Mouse (Mus musculus) limb, embryonic 14.5 days (tissue): Measurements from ENCODE around the gene Gm7075. TPM values are rescaled to one million over a fixed set of nuclear protein-coding genes. Genes with fewer than 3 reads are reported as not detected.

Experiments used
- ATAC-seq: fragments of 200-750 bp; cut with Nextera tagmentation; 2 replicates; pipeline ENCODE4 v1.8.0; 2017; ENCODE audit warnings: low read depth, moderate number of reproducible peaks, moderate TSS enrichment; ENCODE audit not compliant: low FRiP score
- DNase-seq: peaks from one replicate; pipeline ENCODE4 v3.0.0-alpha.2; 2015; ENCODE audit warnings: low spot score
- H3K27ac ChIP-seq: fragments of 300-500 bp; sonication (generic); replicated peaks from 2 replicates; pipeline ENCODE4 v1.5.1; 2014; ENCODE audit warnings: low read depth, mild to moderate bottlenecking, low read length, moderate library complexity, mixed read lengths
- H3K27me3 ChIP-seq: fragments of 300-500 bp; sonication (generic); 2 replicates; pipeline ENCODE4 v1.6.1; 2014; ENCODE audit warnings: low read length, mixed read lengths; ENCODE audit not compliant: control insufficient read depth, insufficient read depth
- H3K36me3 ChIP-seq: fragments of 300-500 bp; sonication (generic); 2 replicates; pipeline ENCODE4 v1.6.1; 2014; ENCODE audit warnings: mild to moderate bottlenecking, low read length, moderate library complexity, mixed read lengths; ENCODE audit not compliant: control insufficient read depth, insufficient read depth
- H3K4me1 ChIP-seq: fragments of 300-500 bp; sonication (generic); 2 replicates; pipeline ENCODE4 v1.6.1; 2014; ENCODE audit warnings: antibody characterized with exemption, low read length, mixed read lengths; ENCODE audit not compliant: control insufficient read depth, insufficient read depth
- H3K4me2 ChIP-seq: fragments of 300-500 bp; sonication (generic); replicated peaks from 2 replicates; pipeline ENCODE4 v1.6.1; 2014; ENCODE audit warnings: low read depth, mild to moderate bottlenecking, low read length, moderate library complexity; ENCODE audit not compliant: severe bottlenecking
- H3K4me3 ChIP-seq: fragments of 300-500 bp; sonication (generic); replicated peaks from 2 replicates; pipeline ENCODE4 v1.5.1; 2014; ENCODE audit warnings: low read length
- H3K9ac ChIP-seq: fragments of 300-500 bp; sonication (generic); 2 replicates; pipeline ENCODE4 v1.6.1; 2014; ENCODE audit warnings: mild to moderate bottlenecking, low read depth, low read length, moderate library complexity; ENCODE audit not compliant: severe bottlenecking
- H3K9me3 ChIP-seq: fragments of 300-500 bp; sonication (generic); 2 replicates; pipeline ENCODE4 v1.6.1; 2016; ENCODE audit warnings: low read length; ENCODE audit not compliant: control insufficient read depth
- POLR2A ChIP-seq: fragments of 200-500 bp; IDR thresholded peaks from 2 replicates; pipeline ENCODE4 v1.8.0; 2012; ENCODE audit warnings: inconsistent platforms, mild to moderate bottlenecking, moderate library complexity, borderline replicate concordance; ENCODE audit not compliant: insufficient read depth, insufficient read length; ENCODE audit errors: extremely low read depth
- WGBS: fragments of 180-500 bp; shearing (Covaris S2); extraction: QIAGEN DNeasy Blood & Tissue Kit; methylation state at CpG from one replicate; pipeline ENCODE4 v1.1.7; 2014; 5-methylcytosine and 5-hydroxymethylcytosine counted together
- polyA plus RNA-seq, 2 experiments: library from polyadenylated mRNA; depleted of rRNA in 1 of 2; stranded (reverse) in 1 of 2; unstranded in 1 of 2; fragments of >200 nt; fragmentation: Nextera tagmentation in 1 of 2; extraction: Ambion mirVana in 1 of 2; gene quantifications; 2 replicates each; pipeline versions ENCODE4 v1.2.1 to v1.2.3; 2012 to 2014

Gm7075 gene
- polyA plus RNA-seq, 2 experiments, result 0.21 TPM; not detected in 1

DNA sequence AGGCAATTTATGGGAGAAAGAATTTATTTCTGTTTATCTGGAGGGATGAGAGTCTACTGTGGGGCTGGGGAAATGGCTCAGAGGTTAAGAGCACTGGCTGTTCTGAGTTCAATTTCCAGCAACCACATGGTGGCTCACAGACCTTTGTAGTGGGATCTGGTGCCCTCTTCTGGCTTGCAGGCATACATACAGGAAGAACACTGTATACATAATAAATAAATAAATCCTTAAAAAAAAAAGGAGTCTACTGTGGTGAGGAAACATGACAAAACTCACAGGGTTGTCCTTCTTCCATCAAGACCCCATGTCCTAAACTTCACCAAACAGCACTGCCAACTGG is 2.9 kb upstream of the Gm7075 start:
- no peak for TF ChIP-seq POLR2A
- Histone ChIP-seq H3K9ac (no peak overlapping the region), H3K4me3 (no peak overlapping the region), H3K27me3 (no peaks in the 10 kb centered on the region), H3K9me3 (no peaks in the 10 kb centered on the region), H3K4me1 (no peaks in the 10 kb centered on the region), H3K36me3 (no peaks in the 10 kb centered on the region), H3K27ac (no peak overlapping the region), H3K4me2 (no peak overlapping the region)
- ATAC-seq (no peak), DNase-seq (no peak)

DNA sequence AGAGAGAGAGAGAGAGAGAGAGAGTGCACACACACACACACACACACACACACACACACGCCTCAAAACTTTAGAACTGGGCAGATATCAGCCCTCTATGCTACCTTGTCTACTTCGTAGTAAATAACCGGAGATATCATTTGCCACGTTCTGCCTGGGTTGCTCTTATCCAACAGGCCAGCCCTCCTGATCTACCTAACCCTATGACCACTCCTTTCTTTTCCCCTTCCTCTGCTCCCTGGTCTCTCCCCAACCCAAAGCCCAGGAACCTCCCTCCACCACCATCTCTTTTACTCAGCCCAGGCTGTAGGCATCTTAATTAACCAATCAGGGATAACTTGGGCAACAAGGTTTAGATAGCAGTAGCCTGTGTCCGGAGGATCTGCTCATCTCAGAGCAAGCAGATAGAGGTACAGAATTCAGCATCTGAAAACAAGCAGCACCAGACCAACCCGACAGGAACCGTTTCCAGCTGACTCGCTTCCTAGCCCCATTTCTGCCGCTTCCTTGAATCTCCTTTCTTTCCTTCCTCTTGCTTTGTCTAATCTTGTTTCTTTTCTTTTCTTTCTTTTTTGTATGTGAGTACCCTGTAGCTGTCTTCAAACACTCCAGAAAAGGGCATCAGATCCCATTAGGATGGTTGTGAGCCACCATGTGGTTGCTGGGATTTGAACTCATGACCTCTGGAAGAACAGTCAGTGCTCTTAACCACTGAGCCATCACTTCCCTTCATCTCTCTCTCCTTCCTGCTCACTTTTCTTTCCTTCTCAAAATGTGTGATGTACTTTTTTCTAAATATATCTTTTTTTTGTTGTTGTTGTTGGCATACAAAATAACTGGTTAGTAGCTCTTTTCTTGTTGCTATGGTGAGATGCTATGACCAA is 2.2 kb upstream of the Gm7075 start:
- Histone ChIP-seq H3K4me1 (no peaks in the 10 kb centered on the region), H3K27ac (no peak overlapping the region), H3K9ac (no peak overlapping the region), H3K4me2 (no peak overlapping the region), H3K36me3 (no peaks in the 10 kb centered on the region), H3K4me3 (no peak overlapping the region), H3K27me3 (no peaks in the 10 kb centered on the region), H3K9me3 (no peaks in the 10 kb centered on the region)
- ATAC-seq (no peak), DNase-seq (no peak)
- 86% methylated on average over 9 of the region's 9 CpGs for WGBS
- no peak for TF ChIP-seq POLR2A

DNA sequence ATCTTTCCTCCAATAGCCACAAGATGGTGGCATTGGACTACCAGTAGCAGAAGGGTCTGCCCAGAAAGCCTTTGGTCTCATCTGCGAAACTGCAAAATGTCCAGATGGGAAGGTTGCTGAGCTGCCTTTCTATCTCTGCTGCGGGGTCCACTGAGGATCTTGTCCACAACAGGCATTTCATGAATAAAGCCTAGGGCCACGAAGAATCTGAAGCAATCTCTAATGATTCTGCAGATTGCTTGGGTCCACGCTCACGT is 1.1 kb upstream of the Gm7075 start:
- H3K9me3 ChIP-seq, result no peaks in the 10 kb centered on the region
- no peaks in the 10 kb centered on the region for H3K4me1 ChIP-seq
- WGBS, result 87% methylated on average over 5 of the region's 5 CpGs
- no peak for TF ChIP-seq POLR2A
- no peak for ATAC-seq
- no peak for DNase-seq
- H3K36me3 ChIP-seq, result no peaks in the 10 kb centered on the region
- H3K4me2 ChIP-seq, result no peak overlapping the region
- no peak overlapping the region for H3K9ac ChIP-seq
- no peaks in the 10 kb centered on the region for H3K27me3 ChIP-seq
- no peak overlapping the region for H3K4me3 ChIP-seq
- no peak overlapping the region for H3K27ac ChIP-seq

DNA sequence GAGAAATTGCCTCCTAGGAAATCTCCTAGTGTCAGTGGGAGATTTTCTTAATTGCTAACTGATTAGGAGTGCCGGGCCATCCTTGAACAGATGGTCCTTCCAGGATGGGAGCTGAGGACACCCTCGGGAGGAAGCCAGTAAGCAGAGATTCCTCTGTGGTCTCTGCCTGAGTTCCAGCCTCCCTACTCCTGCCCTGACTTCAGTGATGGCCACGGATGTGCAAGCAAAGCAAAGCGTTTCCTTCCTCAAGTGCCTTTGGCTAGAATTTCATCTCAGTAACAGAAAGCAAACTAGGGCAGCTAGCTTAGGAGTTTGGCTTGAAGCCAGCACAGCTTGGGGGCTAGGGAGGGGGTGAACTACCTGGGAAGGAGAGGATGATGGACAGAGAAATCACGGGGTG is 4.5 kb downstream of the Gm7075 start:
- ATAC-seq, result no peak
- no peak overlapping the region for H3K4me3 ChIP-seq
- no peak for TF ChIP-seq POLR2A
- no peak overlapping the region for H3K27ac ChIP-seq
- no peaks in the 10 kb centered on the region for H3K36me3 ChIP-seq
- no peak overlapping the region for H3K9ac ChIP-seq
- no peak for DNase-seq
- WGBS, result 36% methylated on average over 5 of the region's 5 CpGs
- H3K9me3 ChIP-seq, result no peaks in the 10 kb centered on the region
- no peaks in the 10 kb centered on the region for H3K4me1 ChIP-seq
- H3K4me2 ChIP-seq, result no peak overlapping the region
- H3K27me3 ChIP-seq, result no peaks in the 10 kb centered on the region

DNA sequence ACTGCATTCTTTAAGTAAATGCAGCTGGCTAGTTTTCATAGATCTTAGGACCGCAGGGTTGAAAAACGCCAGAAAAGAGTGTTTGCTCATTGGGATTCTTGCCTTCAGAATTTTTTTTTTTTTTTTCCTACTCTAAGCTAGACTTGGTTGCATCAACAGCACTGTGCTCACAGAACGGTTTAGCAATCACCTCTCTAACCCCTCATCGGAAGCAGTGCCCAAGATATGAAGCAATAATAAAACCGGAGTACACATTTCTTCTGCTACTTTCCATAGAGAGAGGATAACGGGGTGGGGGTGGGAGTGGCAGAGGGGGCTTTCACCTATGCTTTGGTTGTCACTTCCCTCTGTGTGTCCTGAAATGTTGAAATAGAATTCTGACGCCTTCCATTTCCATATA is 5.7 kb downstream of the Gm7075 start:
- DNase-seq (no peak), ATAC-seq (no peak)
- no peaks in the 10 kb centered on the region for H3K27me3 ChIP-seq
- no peaks in the 10 kb centered on the region for H3K9me3 ChIP-seq
- H3K4me2 ChIP-seq, result no peak overlapping the region
- no peak overlapping the region; the same call in 1 of the 2 replicates for H3K4me3 ChIP-seq
- TF ChIP-seq POLR2A, result no peak
- no peak overlapping the region for H3K9ac ChIP-seq
- no peaks in the 10 kb centered on the region for H3K4me1 ChIP-seq
- no peak overlapping the region for H3K27ac ChIP-seq
- WGBS, result 54% methylated on average over 7 of the region's 7 CpGs
- no peaks in the 10 kb centered on the region for H3K36me3 ChIP-seq

DNA sequence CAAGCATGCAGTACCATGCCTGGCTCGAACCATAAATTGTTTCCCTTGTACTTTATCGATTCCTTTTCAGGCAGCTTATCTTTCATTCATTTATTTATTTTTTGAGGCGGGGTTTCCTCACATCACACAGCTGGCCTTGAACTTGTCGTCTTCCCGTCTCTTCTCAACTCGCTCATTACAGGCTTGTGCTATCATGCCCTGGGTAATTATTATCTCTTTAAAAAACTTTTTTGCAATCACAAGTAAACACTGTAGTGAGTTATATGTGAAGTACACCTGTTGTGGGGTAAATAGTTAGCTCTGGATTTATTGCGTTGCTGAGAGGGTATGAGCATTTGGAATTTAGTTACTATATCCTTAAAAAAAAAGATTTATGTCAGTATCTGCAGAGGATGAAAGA is 6.3 kb downstream of the Gm7075 start:
- no peak for TF ChIP-seq POLR2A
- DNase-seq (no peak), ATAC-seq (no peak)
- H3K27ac ChIP-seq, result no peak overlapping the region
- no peaks in the 10 kb centered on the region for H3K36me3 ChIP-seq
- H3K9ac ChIP-seq, result no peak overlapping the region
- no peaks in the 10 kb centered on the region for H3K4me1 ChIP-seq
- no peak overlapping the region for H3K4me2 ChIP-seq
- 79% methylated on average over 7 of the region's 7 CpGs for WGBS
- no peaks in the 10 kb centered on the region for H3K9me3 ChIP-seq
- no peaks in the 10 kb centered on the region for H3K27me3 ChIP-seq
- H3K4me3 ChIP-seq, result no peak overlapping the region
